Mouse (Mus musculus): ENCODE data around the gene Il4ra. TPM values are rescaled to one million over a fixed set of nuclear protein-coding genes. Genes with fewer than 3 reads are reported as not detected.

Il4ra gene
- total and polyA plus RNA-seq, 2 experiments from 2014 or later = 4.1 to 6.9 TPM

DNA sequence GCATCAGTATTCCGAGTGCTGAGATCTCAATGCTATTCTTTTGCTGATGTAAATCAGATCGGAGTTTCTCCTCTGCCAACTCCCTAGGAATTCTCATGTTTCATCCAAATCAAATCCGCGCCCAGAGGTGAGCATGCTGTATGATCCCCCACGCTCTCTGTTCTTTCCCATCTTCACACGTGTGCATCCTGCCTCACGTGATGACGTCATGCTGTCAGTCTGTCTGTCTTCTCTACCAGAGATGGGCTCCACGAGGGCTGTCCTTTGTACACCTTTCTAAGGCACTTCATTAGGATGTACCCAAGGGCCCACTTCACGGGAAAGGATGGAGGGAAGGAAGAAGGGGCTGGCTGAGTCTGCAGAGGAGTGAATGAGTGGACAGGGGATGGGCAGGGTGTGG lies 48.2 kb downstream of the Il4ra start:
- ATAC-seq = no peak

DNA sequence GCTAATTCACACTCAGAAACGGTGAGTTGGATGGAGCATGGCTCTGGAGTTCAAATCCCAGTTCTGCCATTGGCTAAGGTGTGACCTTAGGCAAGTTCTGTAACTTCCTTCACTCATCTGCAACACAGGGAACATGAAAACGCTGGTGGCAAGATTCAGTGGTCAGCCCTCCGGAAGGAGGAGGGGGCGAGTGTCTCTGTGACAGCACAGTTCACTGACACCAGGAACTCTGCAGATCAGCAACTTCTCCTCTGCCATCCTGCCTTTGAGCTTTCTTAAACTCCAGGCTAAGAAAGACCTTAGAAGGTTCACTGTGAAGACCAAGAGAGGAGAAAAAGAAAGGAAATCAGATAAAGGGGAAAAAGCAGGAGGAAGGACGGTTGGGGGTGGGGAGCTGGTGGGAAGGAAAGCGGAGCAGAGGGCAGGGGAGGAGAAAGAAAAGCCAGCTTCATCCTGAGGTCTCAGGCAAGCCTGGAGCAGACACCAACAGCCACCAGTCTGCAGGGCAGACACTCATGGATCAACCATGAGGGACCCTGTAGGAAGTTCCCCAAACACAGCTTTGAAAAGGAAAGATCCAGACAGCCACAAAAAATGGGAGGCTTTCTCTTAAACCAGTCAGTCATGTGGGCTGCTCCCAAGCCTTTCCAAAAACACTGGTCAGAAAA lies 48.8 kb downstream of the Il4ra start:
- DNase-seq (no peak), ATAC-seq (no peak)
- Histone ChIP-seq H3K4me3 (ENCODE audit: low read depth, low read length) (no peak overlapping the region), H3K27me3 (ENCODE audit: insufficient read depth, low read length) (no peaks in the 10 kb centered on the region), H3K27ac (ENCODE audit: low read depth, low read length) (no peak overlapping the region), H3K9ac (no peak overlapping the region), H3K9me3 (ENCODE audit: low read length) (no peaks in the 10 kb centered on the region), H3K36me3 (ENCODE audit: insufficient read depth) (no peaks in the 10 kb centered on the region), H3K4me1 (ENCODE audit: insufficient read depth) (no peaks in the 10 kb centered on the region), H3K4me2 (ENCODE audit: low read depth) (no peak overlapping the region)
- 51% methylated on average over 6 of the region's 6 CpGs for WGBS
- TF ChIP-seq CTCF (IDR thresholded peaks at IDR 0.05; ENCODE audit: low read depth) = no peak

More for the DNA sequence above, 48.2 kb downstream of the Il4ra start:
- H3K4me3 ChIP-seq (ENCODE audit: low read depth, low read length) = no peak overlapping the region
- no peak overlapping the region for H3K27ac ChIP-seq (ENCODE audit: low read depth, low read length)
- 75% methylated on average over 10 of the region's 10 CpGs for WGBS
- no peaks in the 10 kb centered on the region for H3K4me1 ChIP-seq (ENCODE audit: insufficient read depth)
- H3K9me3 ChIP-seq (ENCODE audit: low read length) = no peaks in the 10 kb centered on the region
- H3K27me3 ChIP-seq (ENCODE audit: insufficient read depth, low read length) = no peaks in the 10 kb centered on the region
- H3K36me3 ChIP-seq (ENCODE audit: insufficient read depth) = no peaks in the 10 kb centered on the region
- no peak for DNase-seq
- no peak overlapping the region for H3K4me2 ChIP-seq (ENCODE audit: low read depth)
- no peak overlapping the region for H3K9ac ChIP-seq
- TF ChIP-seq CTCF (IDR thresholded peaks at IDR 0.05; ENCODE audit: low read depth) = no peak

DNA sequence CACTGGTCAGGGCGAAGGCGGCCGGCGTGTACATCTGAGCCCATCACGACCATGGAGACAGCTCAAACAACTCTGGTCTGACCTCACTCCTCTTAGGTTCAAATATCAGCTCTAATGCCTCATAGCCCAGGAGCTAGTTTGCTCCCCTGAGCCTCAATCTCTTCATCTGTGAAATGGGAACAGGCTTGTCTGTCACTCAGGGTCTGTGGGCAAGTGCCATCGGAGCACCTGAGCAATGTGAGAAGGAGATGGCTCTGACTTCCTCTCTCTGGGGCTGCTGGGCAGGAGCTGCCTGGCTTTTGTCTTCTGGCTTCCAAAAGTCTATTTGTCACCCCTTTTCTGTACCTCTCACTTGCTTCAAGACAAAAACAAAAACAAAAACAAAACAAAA lies 49.4 kb downstream of the Il4ra start:
- DNase-seq (no peak), ATAC-seq (no peak)
- H3K36me3 ChIP-seq (ENCODE audit: insufficient read depth) = no peaks in the 10 kb centered on the region
- no peak for TF ChIP-seq CTCF (IDR thresholded peaks at IDR 0.05; ENCODE audit: low read depth)
- H3K4me1 ChIP-seq (ENCODE audit: insufficient read depth) = no peaks in the 10 kb centered on the region
- no peak overlapping the region for H3K9ac ChIP-seq
- no peaks in the 10 kb centered on the region for H3K27me3 ChIP-seq (ENCODE audit: insufficient read depth, low read length)
- 88% methylated on average over 6 of the region's 6 CpGs for WGBS
- no peak overlapping the region for H3K27ac ChIP-seq (ENCODE audit: low read depth, low read length)
- no peak overlapping the region for H3K4me3 ChIP-seq (ENCODE audit: low read depth, low read length)
- no peak overlapping the region for H3K4me2 ChIP-seq (ENCODE audit: low read depth)
- no peaks in the 10 kb centered on the region for H3K9me3 ChIP-seq (ENCODE audit: low read length)

DNA sequence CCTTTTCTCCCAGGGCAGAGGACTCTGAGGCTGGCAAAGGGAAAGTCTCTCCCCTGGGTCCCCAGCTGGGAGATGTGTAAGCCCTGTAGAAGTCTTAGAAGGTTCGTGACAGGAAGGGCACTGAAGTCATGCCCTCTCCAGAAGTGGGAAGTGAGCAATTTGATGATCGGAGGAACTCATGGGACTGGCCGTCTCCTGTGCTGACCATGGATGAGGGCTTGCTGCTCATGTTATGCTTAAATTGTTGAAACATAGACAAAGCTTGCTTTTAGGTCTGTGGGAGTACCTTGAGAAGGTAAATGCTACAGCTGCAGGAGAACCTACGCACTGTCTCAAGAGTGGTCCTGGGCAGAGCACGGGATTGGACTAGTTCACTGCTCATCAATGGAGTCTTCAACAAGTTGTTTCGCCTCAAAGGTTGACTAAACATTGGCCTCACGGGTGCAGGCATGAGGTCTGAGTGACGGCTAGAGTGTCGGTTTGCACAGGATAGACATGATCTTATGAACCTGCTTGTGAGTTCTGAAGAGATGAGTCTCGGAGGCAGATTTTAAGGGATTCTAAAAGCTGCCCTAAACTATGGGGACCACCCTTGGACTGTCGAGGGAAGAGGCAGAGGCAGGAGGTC lies 50.0 kb downstream of the Il4ra start:
- Histone ChIP-seq H3K4me1 (ENCODE audit: insufficient read depth) (no peaks in the 10 kb centered on the region), H3K9ac (no peak overlapping the region), H3K27ac (ENCODE audit: low read depth, low read length) (no peak overlapping the region), H3K4me2 (ENCODE audit: low read depth) (no peak overlapping the region), H3K27me3 (ENCODE audit: insufficient read depth, low read length) (no peaks in the 10 kb centered on the region), H3K4me3 (ENCODE audit: low read depth, low read length) (no peak overlapping the region), H3K9me3 (ENCODE audit: low read length) (no peaks in the 10 kb centered on the region), H3K36me3 (ENCODE audit: insufficient read depth) (no peaks in the 10 kb centered on the region)
- no peak for ATAC-seq
- WGBS = 80% methylated on average over 11 of the region's 11 CpGs
- no peak for TF ChIP-seq CTCF (IDR thresholded peaks at IDR 0.05; ENCODE audit: low read depth)
- DNase-seq = no peak

DNA sequence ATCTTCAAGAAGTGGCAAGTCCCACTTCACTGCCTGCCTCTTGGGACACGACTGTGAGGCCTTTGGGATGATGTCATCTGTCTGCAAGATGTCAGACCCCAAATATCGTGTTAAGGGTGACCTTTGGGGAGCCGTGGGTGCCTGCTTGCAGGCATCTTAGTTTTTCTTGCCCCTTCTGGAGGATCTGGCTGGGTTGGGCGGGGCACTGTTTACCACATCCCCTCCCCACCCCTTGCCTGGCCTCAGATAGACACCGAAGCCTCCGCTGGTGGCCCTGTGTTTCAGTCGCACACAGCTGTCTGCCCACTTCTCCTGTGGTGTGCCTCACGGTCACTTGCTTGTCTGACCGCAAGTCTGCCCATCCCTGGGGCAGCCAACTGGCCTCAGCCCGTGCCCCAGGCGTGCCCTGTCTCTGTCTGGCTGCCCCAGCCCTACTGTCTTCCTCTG lies 51.3 kb downstream of the Il4ra start, which contains the start of gene Il21r:
TSS of gene Il21r (plus strand) at position 245 of the 447 bp plus-strand sequence.
- Histone ChIP-seq H3K36me3 (ENCODE audit: insufficient read depth) (no peaks in the 10 kb centered on the region), H3K4me2 (ENCODE audit: low read depth) (no peak within 1 kb of the TSS), H3K27ac (ENCODE audit: low read depth, low read length) (no peak within 1 kb of the TSS), H3K4me3 (ENCODE audit: low read depth, low read length) (no peak within 1 kb of the TSS), H3K9ac (no peak within 1 kb of the TSS), H3K27me3 (ENCODE audit: insufficient read depth, low read length) (no peaks in the 10 kb centered on the region), H3K9me3 (ENCODE audit: low read length) (no peaks in the 10 kb centered on the region), H3K4me1 (ENCODE audit: insufficient read depth) (no peaks in the 10 kb centered on the region)
- DNase-seq (no peak), ATAC-seq (no peak)
- WGBS = 84% methylated on average over 11 of the region's 11 CpGs
- no peak for TF ChIP-seq CTCF (IDR thresholded peaks at IDR 0.05; ENCODE audit: low read depth)

DNA sequence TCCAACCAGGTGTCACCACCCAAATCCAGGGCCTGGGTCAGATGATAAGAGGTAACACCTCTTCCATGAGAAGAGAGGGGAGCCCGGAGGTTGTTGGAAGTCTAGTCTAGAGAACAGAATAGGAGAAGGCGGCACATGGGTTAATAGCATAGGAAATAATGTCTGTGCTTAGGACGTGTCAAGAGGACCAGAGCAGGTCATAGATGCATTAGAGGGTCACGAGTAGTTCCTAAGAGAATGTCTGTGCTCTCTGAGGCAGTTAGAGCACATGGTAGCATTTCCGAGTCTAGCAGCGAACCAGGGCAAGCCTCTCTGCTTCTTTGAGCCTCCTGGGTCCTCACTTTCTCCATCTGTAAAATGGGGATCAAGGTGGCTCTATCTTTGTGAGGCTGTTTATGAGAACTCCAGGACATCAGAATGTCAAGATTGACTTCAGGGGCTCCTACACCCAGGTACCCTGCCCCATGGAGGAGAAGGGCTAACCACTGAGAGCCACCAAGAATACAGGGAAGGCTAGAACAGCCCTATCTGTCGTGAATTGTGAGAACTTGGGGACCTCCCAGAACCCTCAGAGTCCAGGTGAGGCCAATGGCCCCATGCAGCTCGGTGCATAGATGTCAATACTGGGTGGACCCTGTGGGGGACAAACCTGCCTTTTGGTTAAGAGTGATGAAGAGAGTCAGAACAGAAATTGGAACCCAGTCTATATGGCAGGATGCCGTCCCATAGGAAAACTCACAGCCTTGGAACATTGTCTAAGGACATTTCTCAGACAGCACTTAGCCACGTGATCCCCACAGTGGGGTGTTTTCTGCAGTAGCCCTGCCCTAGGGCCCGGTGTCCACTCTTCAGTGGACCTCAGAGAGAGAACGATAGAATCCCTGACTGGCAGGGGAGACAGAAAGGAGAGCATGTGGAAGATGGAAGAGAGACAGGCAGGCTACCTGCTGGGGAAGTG lies 52.7 kb downstream of the Il4ra start:
- no peaks in the 10 kb centered on the region for H3K36me3 ChIP-seq (ENCODE audit: insufficient read depth)
- no peak overlapping the region for H3K4me2 ChIP-seq (ENCODE audit: low read depth)
- H3K9me3 ChIP-seq (ENCODE audit: low read length) = no peaks in the 10 kb centered on the region
- DNase-seq (no peak), ATAC-seq (no peak)
- no peaks in the 10 kb centered on the region for H3K27me3 ChIP-seq (ENCODE audit: insufficient read depth, low read length)
- H3K4me1 ChIP-seq (ENCODE audit: insufficient read depth) = no peaks in the 10 kb centered on the region
- no peak overlapping the region for H3K4me3 ChIP-seq (ENCODE audit: low read depth, low read length)
- H3K9ac ChIP-seq = no peak overlapping the region
- 80% methylated on average over 12 of the region's 12 CpGs for WGBS
- H3K27ac ChIP-seq (ENCODE audit: low read depth, low read length) = no peak overlapping the region
- TF ChIP-seq CTCF (IDR thresholded peaks at IDR 0.05; ENCODE audit: low read depth) = no peak

Measured in forebrain, postnatal 0 days (tissue).